Mouse (Mus musculus) spleen, postnatal 10 days (tissue): ENCODE measurements around the gene Itsn1.

Source experiments
- DNase-seq, 2 experiments: peaks; one replicate each; pipeline ENCODE4 v3.0.0; 2021 to 2022; ENCODE audit warnings: low spot score in 2 of 2

Itsn1 gene

GRCm38 (mm10) chr16:91811876-91812275 lies 82.8 kb downstream of the Itsn1 start:
- DNase-seq = no peak

GRCm38 (mm10) chr16:91813543-91813942 lies 84.5 kb downstream of the Itsn1 start:
- DNase-seq = no peak

DNA sequence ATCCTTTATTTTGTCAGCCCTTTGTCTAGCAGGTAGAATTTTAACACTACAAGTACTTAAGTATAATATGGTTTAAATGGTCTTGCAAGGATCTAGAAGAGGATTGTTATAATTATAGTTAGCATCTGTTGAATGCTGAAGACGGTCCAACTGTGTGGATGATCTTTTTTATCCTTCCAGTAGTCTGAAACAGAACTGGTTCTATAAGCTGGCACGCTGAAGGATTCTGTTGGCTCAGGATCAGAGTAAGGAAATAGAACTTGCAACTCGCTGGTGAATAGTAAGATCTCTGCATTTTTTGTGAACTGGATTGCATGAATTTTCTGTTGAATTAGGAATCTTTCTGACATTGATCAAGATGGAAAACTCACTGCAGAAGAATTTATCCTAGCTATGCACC lies 86.0 kb downstream of the Itsn1 start:
- no peak for DNase-seq

DNA sequence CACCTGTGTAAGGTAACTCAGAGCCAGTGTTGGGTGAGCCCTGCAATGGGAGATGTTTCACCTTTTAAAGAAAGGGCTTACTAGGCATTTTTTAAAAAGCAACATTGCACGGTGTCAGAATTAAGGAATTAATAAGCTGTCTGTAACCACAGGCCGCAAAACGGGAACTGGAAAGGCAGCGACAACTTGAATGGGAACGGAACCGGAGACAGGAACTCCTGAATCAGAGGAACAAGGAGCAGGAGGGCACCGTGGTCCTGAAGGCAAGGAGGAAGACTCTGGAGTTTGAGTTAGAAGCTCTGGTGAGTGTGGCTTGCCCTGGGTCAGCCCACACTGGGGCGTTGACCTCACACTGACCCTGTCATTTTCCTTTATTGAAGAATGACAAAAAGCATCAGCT lies 91.2 kb downstream of the Itsn1 start:
- DNase-seq = no peak

- no peak for DNase-seq
These were observed 93.2 kb downstream of the Itsn1 start for GRCm38 (mm10) chr16:91822325-91822724.

DNA sequence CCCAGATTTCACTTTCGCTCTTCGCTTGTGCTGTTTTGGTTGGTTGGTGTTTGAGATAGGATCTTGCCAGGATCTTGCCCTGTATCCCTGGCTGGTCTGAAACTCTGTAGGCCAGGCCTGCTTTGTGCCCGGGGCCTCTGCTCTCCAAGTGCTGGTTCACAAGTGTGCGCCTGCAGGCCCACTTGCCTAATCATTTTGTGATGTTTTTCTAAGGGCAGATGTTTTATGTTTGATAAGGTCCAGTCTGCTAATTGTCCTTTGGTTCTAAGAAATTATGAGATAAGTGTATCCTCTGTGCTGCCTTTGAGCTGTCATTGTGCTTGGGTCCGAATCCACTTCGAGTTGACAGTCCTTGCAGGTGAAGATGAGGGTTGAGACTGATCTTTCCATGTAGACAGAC lies 93.7 kb downstream of the Itsn1 start:
- no peak for DNase-seq

- DNase-seq = peak in 1 of 2 experiments; percentile 69
These were observed 96.8 kb downstream of the Itsn1 start for GRCm38 (mm10) chr16:91825774-91826325.

GRCm38 (mm10) chr16:91826893-91827292 lies 97.8 kb downstream of the Itsn1 start:
- DNase-seq = no peak

- DNase-seq = no peak
These were observed 98.4 kb downstream of the Itsn1 start for GRCm38 (mm10) chr16:91827456-91827855.

DNA sequence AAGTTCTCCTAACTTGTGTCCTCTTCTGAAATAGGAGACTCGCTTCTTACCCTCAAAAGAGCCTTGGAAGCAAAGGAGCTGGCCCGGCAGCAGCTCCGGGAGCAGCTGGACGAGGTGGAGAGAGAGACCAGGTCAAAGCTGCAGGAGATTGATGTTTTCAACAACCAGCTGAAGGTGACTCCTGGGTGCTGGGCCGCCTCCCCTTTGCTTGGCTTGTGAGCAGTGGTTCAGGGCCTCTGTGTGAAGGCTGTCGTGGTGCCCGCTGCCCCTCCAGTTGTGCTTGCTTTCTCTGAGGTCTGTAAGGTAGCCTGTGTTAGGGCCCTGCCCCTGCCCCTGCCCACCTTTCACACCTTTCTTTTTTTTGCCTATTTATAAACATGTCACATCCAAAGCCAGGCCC lies 99.1 kb downstream of the Itsn1 start:
- DNase-seq = no peak

- DNase-seq = no peak
These were observed 99.5 kb downstream of the Itsn1 start for GRCm38 (mm10) chr16:91828603-91829002.

- DNase-seq = no peak
These were observed 100.0 kb downstream of the Itsn1 start for GRCm38 (mm10) chr16:91829121-91829520.

- DNase-seq = no peak
These were observed 101.2 kb downstream of the Itsn1 start for GRCm38 (mm10) chr16:91830260-91830659.

- DNase-seq = no peak
These were observed 104.0 kb downstream of the Itsn1 start for GRCm38 (mm10) chr16:91833121-91833520.

GRCm38 (mm10) chr16:91833558-91833957 lies 104.5 kb downstream of the Itsn1 start:
- no peak for DNase-seq

DNA sequence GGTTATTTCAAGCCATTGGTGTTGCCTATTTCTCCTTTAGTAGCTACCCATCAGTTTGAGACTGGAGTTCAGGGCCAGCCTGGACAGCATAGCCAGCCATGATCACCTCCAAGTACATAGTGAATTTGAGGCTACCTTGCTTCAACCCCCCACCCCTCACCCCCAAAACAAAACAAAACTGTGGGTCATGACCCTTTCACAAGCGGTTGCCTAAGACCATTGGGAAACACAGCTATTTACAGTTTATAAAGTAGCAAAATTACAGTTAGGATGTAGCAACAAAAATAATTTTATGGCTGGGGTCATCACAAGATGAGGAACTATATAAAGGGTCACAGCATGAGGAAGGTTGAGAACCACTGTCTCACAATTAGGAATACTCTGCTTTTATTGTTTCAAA lies 104.9 kb downstream of the Itsn1 start:
- no peak for DNase-seq

- DNase-seq = no peak
These were observed 106.7 kb downstream of the Itsn1 start for GRCm38 (mm10) chr16:91835790-91836189.

DNA sequence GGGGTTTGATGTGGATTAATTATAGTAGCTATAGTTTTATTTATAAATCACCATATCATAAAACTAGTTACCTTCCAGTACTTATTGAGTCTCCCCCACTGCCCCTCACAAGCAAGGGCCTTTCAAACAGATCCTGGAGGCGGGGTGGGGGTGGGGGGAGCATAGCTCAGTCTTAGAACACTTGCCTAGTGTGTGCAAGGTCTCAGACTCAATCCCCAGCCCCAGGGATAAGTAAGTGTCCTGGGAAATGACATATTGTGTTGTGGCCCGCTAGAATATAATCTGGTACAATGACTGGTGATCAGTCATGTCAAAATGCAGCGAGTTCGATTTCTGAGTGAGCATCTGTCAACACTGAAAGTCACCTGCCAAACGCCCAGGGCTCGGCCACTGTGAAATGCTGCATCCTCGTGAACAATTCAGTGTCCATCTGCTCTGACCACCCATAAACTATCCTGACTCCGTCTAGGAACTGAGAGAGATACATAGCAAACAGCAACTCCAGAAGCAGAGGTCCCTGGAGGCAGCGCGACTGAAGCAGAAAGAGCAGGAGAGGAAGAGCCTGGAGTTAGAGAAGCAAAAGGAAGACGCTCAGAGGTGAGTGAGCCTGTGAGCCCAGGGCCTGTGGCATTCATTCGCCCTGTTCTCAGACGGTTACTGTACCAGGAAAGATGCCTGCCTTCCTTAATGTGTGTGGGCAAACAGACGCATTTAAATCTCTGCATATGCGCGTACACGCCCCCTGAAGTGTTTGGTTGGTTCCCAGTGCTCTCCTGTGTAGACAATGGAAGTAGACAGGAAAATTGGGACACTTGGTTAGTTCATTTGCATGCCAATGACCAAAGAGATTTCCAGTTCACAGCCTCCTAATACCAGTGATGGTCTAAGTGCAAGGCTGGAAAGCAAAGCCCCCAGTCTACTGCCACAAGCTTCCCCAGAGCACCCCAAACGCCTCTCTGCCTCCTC lies 107.8 kb downstream of the Itsn1 start:
- DNase-seq = no peak

DNA sequence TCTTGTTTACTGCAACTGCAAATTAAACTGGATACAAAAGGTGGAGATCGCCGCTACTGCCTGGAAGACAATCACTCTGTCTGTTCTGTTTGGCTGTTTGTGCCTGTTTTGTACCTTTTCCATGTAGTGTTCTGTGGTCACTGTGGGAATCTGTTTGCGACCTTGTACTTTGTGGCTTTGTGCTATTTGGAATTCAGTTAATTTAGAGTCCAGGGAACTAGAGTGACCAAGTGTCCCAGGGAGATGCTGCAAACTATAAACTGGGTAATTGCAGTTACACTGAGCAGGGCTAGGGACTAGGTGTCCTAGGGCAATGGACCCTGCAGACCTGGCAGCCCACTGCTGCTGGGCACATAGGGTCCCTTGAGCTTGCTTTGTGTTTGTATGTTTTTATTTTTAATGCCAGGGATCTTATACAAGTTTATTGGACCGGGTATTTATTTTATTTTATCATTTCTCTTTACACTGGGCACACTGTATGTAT lies 108.5 kb downstream of the Itsn1 start:
- DNase-seq = no peak

- DNase-seq = no peak
These were observed 109.7 kb downstream of the Itsn1 start for GRCm38 (mm10) chr16:91838771-91839170.

- DNase-seq = peak in 1 of 2 experiments; percentile 41
These were observed 110.4 kb downstream of the Itsn1 start for GRCm38 (mm10) chr16:91839462-91839861.

DNA sequence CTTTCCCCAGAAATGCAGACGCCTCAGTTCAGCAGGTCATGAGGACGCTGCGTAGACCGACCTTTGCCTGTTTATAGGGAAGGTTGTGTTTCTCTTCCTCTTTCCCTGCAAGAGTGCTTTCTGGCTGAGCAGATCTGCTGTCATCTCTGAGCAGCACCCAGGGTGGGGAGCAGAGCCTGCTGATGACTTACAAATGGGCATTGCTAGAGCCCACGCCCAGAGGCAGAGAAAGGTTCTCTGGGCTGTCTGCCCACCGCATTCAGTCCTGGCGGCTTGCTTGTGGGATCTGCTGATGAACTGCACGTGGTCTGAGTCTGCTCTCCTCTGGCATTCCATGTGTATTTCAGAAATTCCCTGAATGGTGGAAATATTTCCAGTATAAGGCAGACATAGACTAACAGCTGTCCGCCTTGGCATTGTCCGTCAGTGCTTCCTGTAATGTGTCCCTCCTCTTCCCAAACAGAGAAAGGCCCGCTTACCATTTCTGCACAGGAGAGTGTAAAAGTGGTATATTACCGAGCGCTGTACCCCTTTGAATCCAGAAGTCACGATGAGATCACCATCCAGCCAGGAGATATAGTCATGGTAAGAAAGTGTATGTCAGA lies 112.0 kb downstream of the Itsn1 start:
- no peak for DNase-seq
